Mouse (Mus musculus) neural tube, embryonic 12.5 days (tissue): ENCODE measurements at regions not wholly inside any gene's neighbourhood (a gene's known extent, or its start where the extent isn't known, plus 50 kb on each side); places are given as distances from the start of the nearest gene placed in this dataset.

Experiments used
- ATAC-seq: fragments of 200-750 bp; cut with Nextera tagmentation; 2 replicates; pipeline ENCODE4 v1.8.0; 2017; ENCODE audit warnings: low read depth, mild to moderate bottlenecking, moderate TSS enrichment, moderate library complexity; ENCODE audit not compliant: low FRiP score
- H3K27ac ChIP-seq: fragments of 300-500 bp; sonication (generic); 2 replicates; pipeline ENCODE4 v1.5.1; 2016
- H3K27me3 ChIP-seq: fragments of 300-500 bp; sonication (generic); replicated peaks from 2 replicates; pipeline ENCODE4 v1.6.1; 2016; ENCODE audit warnings: mild to moderate bottlenecking
- H3K36me3 ChIP-seq: fragments of 300-500 bp; sonication (generic); 2 replicates; pipeline ENCODE4 v1.6.1; 2016; ENCODE audit warnings: mild to moderate bottlenecking
- H3K4me1 ChIP-seq: fragments of 300-500 bp; sonication (generic); 2 replicates; pipeline ENCODE4 v1.6.1; 2016
- H3K4me2 ChIP-seq: fragments of 300-500 bp; sonication (generic); replicated peaks from 2 replicates; pipeline ENCODE4 v1.6.1; 2016; ENCODE audit warnings: mild to moderate bottlenecking
- H3K4me3 ChIP-seq: fragments of 300-500 bp; sonication (generic); 2 replicates; pipeline ENCODE4 v1.5.1; 2016
- H3K9ac ChIP-seq: fragments of 300-500 bp; sonication (generic); 2 replicates; pipeline ENCODE4 v1.6.1; 2016; ENCODE audit warnings: mild to moderate bottlenecking
- H3K9me3 ChIP-seq: fragments of 300-500 bp; sonication (generic); 2 replicates; pipeline ENCODE4 v1.6.1; 2016; ENCODE audit warnings: mild to moderate bottlenecking
- WGBS: fragments of 180-500 bp; shearing (Covaris S2); methylation state at CpG from one replicate; pipeline ENCODE4 v1.1.7; 2016; 5-methylcytosine and 5-hydroxymethylcytosine counted together

- Histone ChIP-seq H3K27me3 (no peaks in the 10 kb centered on the region), H3K4me2 (no peak overlapping the region), H3K4me3 (no peak overlapping the region), H3K9ac (no peak overlapping the region), H3K36me3 (no peaks in the 10 kb centered on the region), H3K4me1 (no peaks in the 10 kb centered on the region), H3K9me3 (no peaks in the 10 kb centered on the region), H3K27ac (no peak overlapping the region)
- 55% methylated on average over 7 of the region's 7 CpGs for WGBS
- ATAC-seq = no peak
These were observed 300.7 kb upstream of the G2e3 start for GRCm38 (mm10) chr12:51047116-51047515.

- WGBS = 45% methylated on average over 9 of the region's 9 CpGs
These were observed 302.4 kb upstream of the G2e3 start for GRCm38 (mm10) chr12:51045437-51045836.

GRCm38 (mm10) chr12:51045020-51045419 lies 302.8 kb upstream of the G2e3 start:
- no peak for ATAC-seq

More at GRCm38 (mm10) chr12:51045437-51045836, 302.4 kb upstream of the G2e3 start:
- Histone ChIP-seq H3K36me3 (no peaks in the 10 kb centered on the region), H3K4me3 (no peak overlapping the region), H3K9me3 (no peaks in the 10 kb centered on the region), H3K4me2 (no peak overlapping the region), H3K27ac (no peak overlapping the region), H3K27me3 (no peaks in the 10 kb centered on the region), H3K4me1 (no peaks in the 10 kb centered on the region), H3K9ac (no peak overlapping the region)
- ATAC-seq = no peak

GRCm38 (mm10) chr12:51032193-51032592 lies 315.7 kb upstream of the G2e3 start:
- H3K27me3 ChIP-seq = no peaks in the 10 kb centered on the region
- H3K4me1 ChIP-seq = no peaks in the 10 kb centered on the region
- no peaks in the 10 kb centered on the region for H3K9me3 ChIP-seq
- H3K27ac ChIP-seq = no peak overlapping the region
- H3K9ac ChIP-seq = no peak overlapping the region
- H3K4me2 ChIP-seq = no peak overlapping the region
- no peak overlapping the region for H3K4me3 ChIP-seq
- ATAC-seq = no peak
- no peaks in the 10 kb centered on the region for H3K36me3 ChIP-seq
- 43% methylated on average over 2 of the region's 2 CpGs for WGBS

More at GRCm38 (mm10) chr12:51045020-51045419, 302.8 kb upstream of the G2e3 start:
- WGBS = 41% methylated on average over 1 of the region's 1 CpGs
- Histone ChIP-seq H3K27ac (no peak overlapping the region), H3K4me3 (no peak overlapping the region), H3K9ac (no peak overlapping the region), H3K4me1 (no peaks in the 10 kb centered on the region), H3K27me3 (no peaks in the 10 kb centered on the region), H3K4me2 (no peak overlapping the region), H3K9me3 (no peaks in the 10 kb centered on the region), H3K36me3 (no peaks in the 10 kb centered on the region)

GRCm38 (mm10) chr12:51028601-51029174 lies 319.2 kb upstream of the G2e3 start:
- Histone ChIP-seq H3K9ac (no peak overlapping the region), H3K9me3 (no peaks in the 10 kb centered on the region), H3K27me3 (no peaks in the 10 kb centered on the region), H3K4me1 (no peaks in the 10 kb centered on the region), H3K36me3 (no peaks in the 10 kb centered on the region), H3K4me3 (no peak overlapping the region), H3K4me2 (no peak overlapping the region; the same call in 1 of the 2 replicates), H3K27ac (no peak overlapping the region)
- 37% methylated on average over 10 of the region's 10 CpGs for WGBS
- no peak for ATAC-seq

- H3K4me3 ChIP-seq = no peak overlapping the region
- no peaks in the 10 kb centered on the region for H3K36me3 ChIP-seq
- no peaks in the 10 kb centered on the region for H3K4me1 ChIP-seq
- no peaks in the 10 kb centered on the region for H3K27me3 ChIP-seq
- no peak overlapping the region for H3K4me2 ChIP-seq
- 88% methylated on average over 5 of the region's 5 CpGs for WGBS
- no peak for ATAC-seq
- H3K9ac ChIP-seq = no peak overlapping the region
- H3K9me3 ChIP-seq = no peaks in the 10 kb centered on the region
- H3K27ac ChIP-seq = no peak overlapping the region
These were observed 321.8 kb upstream of the G2e3 start for GRCm38 (mm10) chr12:51026046-51026445.

GRCm38 (mm10) chr12:51025531-51025930 lies 322.3 kb upstream of the G2e3 start:
- Histone ChIP-seq H3K4me3 (no peak overlapping the region), H3K36me3 (no peaks in the 10 kb centered on the region), H3K9me3 (no peaks in the 10 kb centered on the region), H3K4me1 (no peaks in the 10 kb centered on the region), H3K4me2 (no peak overlapping the region), H3K27me3 (no peaks in the 10 kb centered on the region), H3K27ac (no peak overlapping the region), H3K9ac (no peak overlapping the region)
- 76% methylated on average over 3 of the region's 3 CpGs for WGBS
- no peak for ATAC-seq

GRCm38 (mm10) chr12:51024057-51024743 lies 323.7 kb upstream of the G2e3 start:
- peak; percentile 41; the same call in 1 of the 2 replicates for ATAC-seq
- H3K36me3 ChIP-seq = no peaks in the 10 kb centered on the region
- no peaks in the 10 kb centered on the region for H3K9me3 ChIP-seq
- H3K4me3 ChIP-seq = no peak overlapping the region
- no peak overlapping the region for H3K4me2 ChIP-seq
- 94% methylated on average over 3 of the region's 3 CpGs for WGBS
- H3K9ac ChIP-seq = no peak overlapping the region
- no peaks in the 10 kb centered on the region for H3K27me3 ChIP-seq
- no peaks in the 10 kb centered on the region for H3K4me1 ChIP-seq
- no peak overlapping the region for H3K27ac ChIP-seq

- WGBS = 95% methylated on average over 5 of the region's 5 CpGs
These were observed 329.7 kb upstream of the G2e3 start for GRCm38 (mm10) chr12:51018185-51018584.

GRCm38 (mm10) chr12:51016081-51016480 lies 331.8 kb upstream of the G2e3 start:
- H3K9ac ChIP-seq = no peak overlapping the region
- no peak overlapping the region for H3K4me2 ChIP-seq
- no peaks in the 10 kb centered on the region for H3K27me3 ChIP-seq
- no peaks in the 10 kb centered on the region for H3K4me1 ChIP-seq
- H3K27ac ChIP-seq = no peak overlapping the region
- 90% methylated on average over 6 of the region's 6 CpGs for WGBS
- no peaks in the 10 kb centered on the region for H3K36me3 ChIP-seq
- no peak overlapping the region for H3K4me3 ChIP-seq
- H3K9me3 ChIP-seq = no peaks in the 10 kb centered on the region
- no peak for ATAC-seq

More at GRCm38 (mm10) chr12:51018185-51018584, 329.7 kb upstream of the G2e3 start:
- Histone ChIP-seq H3K4me1 (no peaks in the 10 kb centered on the region), H3K36me3 (no peaks in the 10 kb centered on the region), H3K27ac (no peak overlapping the region), H3K9me3 (no peaks in the 10 kb centered on the region), H3K4me3 (no peak overlapping the region), H3K4me2 (no peak overlapping the region), H3K27me3 (no peaks in the 10 kb centered on the region), H3K9ac (no peak overlapping the region)
- ATAC-seq = no peak

- Histone ChIP-seq H3K36me3 (no peaks in the 10 kb centered on the region), H3K9ac (no peak overlapping the region), H3K4me2 (no peak overlapping the region), H3K4me3 (no peak overlapping the region), H3K27ac (no peak overlapping the region), H3K27me3 (peaks cover 6% of the 10 kb centered on the region; the same call in 1 of the 2 replicates), H3K9me3 (no peaks in the 10 kb centered on the region), H3K4me1 (no peaks in the 10 kb centered on the region)
- WGBS = 57% methylated on average over 4 of the region's 4 CpGs
- no peak for ATAC-seq
These were observed 338.2 kb upstream of the G2e3 start for GRCm38 (mm10) chr12:51009644-51010043.

GRCm38 (mm10) chr12:51001722-51002592 lies 345.9 kb upstream of the G2e3 start:
- no peaks in the 10 kb centered on the region for H3K9me3 ChIP-seq
- no peaks in the 10 kb centered on the region for H3K36me3 ChIP-seq
- peaks cover 17% of the 10 kb centered on the region; the same call in 1 of the 2 replicates for H3K4me1 ChIP-seq
- H3K27ac ChIP-seq = no peak overlapping the region
- H3K9ac ChIP-seq = no peak overlapping the region
- H3K4me3 ChIP-seq = no peak overlapping the region
- 8% methylated on average over 12 of the region's 12 CpGs for WGBS
- peak overlapping the region; percentile 40 for H3K4me2 ChIP-seq
- peaks cover 15% of the 10 kb centered on the region for H3K27me3 ChIP-seq
- peak; percentile 69 for ATAC-seq
